Mouse (Mus musculus) cerebellum, adult 8-10 months (tissue): Measurements from ENCODE around the gene Stac2.

Experiments
- DNase-seq: peaks from one replicate; pipeline ENCODE4 v3.0.0; 2022

Gene Stac2

DNA sequence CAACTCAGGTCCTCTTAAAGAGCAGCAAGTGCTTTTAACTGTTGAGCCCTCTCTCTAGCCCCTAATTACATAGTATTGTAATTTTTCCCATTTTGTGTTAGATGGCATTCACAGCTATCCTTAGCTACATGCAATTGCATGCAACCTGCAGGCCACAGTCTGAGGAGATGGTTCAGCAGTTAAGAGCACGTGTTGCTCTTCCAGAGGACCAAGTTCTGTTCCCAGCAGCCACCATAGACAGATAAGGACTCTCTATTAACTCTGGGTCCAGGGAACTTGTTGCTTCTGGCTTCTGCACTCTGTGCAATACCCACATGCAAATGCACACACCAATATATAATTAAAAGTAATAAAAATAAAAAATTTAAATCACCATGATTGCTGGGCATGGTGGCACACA, 56.6 kb downstream of the Stac2 start:
- DNase-seq, result no peak

DNA sequence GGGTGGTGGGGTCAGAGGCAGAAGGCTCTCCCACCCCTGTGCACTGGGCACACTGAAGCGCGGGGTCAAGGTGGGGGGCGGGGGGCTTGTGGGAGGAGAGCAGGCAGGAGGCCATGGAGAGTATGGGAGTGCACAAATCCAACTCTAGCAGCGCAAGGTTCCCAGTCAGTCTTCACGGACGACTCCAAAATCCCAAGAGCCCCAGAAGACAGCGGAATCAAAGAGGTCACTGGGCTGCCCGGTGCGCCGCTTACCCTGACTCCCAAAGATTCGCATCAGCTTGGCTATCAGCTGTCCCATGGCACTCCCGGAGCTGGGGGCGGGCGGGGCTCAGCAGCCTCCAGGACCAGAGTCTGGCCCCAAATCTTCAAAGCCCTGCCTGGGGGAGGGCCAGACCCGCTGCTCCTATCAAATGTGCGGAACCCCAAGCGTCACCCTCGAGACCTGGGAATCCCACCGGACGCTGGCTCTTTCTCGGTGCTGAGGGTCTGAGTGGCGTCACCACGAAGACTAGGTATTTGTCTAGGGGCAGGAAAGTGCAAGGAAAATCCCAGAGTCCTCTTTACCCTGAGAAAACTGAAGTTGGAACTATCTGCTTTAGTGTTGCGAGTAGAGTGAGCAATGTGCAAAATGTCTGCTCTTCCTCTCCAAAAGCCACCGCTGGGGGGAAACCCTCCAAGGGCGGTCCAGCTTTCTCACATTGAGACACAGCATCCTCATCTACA, 57.5 kb downstream of the Stac2 start, which contains the start of gene Arl5c:
Gene Arl5c, minus strand, starts transcription at position 618 of the 725 bp plus-strand sequence.
- no peak for DNase-seq

DNA sequence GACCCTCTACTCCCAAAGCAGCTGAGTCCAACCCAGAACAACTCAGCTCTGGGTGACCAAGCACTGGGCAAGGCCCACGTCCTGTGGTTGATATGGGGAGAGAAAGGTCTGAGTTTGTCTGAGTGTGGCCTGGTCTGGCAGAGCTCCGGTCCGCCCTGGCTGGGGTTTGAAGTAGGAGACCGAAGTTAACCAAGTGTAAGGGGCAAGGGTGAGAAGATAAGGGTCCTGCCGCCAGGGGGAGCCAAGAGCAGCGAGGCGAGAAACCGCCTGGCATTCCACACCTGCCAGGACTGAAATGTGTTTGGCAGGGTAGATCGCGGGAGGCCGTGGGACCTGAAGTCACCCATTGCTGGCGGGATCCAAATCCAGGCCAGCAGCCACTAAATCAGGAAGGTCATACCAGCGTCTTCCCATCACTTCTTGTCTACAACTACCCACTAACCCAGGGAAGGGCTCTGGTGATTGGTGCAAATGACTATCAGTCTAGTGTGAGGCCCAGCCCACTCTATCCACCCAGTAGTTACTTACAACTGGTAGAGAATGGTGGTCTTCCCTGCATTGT, 58.6 kb downstream of the Stac2 start:
- DNase-seq, result peak; percentile 76

DNA sequence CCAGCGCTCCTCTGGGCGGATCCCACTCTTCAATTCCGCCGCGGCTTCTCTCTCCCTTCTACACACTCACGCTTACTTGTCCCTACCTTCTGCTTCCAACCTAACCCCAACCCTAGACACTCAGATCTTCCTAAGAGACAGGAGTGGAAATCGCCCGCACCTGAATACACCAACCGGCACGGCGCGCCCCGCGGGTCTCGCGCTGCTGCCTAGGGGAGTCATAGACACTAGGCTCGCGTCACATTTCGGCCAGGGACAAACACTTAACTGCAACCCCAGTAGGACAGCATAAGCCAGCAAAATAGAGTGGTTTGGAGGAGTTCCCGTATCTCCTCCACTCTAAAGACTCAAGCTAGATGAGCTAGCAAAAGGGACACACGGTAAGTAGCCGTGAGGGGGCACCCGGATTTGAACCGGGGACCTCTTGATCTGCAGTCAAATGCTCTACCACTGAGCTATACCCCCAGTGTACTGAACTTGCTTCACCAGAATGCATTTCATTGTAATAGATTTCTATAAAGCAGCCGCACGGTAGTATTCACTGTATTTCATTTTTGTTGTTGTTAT, 64.6 kb downstream of the Stac2 start:
- DNase-seq, result peak; percentile 93

DNA sequence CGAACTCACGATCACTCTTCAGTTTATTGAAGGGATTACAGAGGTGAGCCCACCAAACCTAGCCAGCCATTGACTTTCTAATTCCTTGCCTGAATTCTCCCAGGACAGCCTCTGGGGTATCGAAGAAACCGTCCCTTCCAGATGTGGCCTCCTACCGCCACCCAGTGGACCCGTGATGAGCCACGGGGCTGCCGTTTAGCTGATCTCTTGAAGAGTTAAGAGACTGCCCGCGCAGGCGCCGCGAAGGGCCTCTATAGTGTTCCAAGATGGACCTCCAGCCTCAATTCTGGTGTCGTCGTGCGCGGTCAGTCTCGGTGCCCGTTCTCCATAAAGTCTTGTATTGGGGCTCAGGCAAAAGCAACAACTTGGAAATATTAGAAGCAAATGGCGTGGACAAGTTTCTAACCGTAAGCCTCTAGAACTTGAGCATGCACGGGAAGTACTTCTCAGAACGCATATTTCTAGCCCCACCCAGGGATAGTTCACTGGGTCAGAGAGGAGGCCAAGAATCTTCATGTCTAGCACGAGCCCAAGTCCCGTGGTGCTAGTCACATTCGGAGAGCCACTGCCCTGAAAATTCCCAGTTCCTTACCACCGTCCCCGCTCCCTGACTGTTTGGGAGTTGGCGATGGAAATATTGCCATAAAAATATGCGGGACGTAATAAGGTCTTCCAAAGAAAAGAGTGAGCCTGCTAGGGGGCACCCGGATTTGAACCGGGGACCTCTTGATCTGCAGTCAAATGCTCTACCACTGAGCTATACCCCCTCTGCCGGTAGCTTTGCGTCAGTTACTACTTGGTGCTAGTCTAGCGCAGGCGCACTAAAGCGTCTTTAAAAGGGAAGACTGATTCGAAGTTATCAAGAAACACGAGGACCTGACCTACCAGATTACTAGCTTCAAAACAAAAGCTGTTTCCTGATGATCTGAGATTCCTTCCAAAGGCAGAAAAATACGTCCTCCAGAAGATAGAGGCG, 65.4 kb downstream of the Stac2 start:
- peak; percentile 97 for DNase-seq

DNA sequence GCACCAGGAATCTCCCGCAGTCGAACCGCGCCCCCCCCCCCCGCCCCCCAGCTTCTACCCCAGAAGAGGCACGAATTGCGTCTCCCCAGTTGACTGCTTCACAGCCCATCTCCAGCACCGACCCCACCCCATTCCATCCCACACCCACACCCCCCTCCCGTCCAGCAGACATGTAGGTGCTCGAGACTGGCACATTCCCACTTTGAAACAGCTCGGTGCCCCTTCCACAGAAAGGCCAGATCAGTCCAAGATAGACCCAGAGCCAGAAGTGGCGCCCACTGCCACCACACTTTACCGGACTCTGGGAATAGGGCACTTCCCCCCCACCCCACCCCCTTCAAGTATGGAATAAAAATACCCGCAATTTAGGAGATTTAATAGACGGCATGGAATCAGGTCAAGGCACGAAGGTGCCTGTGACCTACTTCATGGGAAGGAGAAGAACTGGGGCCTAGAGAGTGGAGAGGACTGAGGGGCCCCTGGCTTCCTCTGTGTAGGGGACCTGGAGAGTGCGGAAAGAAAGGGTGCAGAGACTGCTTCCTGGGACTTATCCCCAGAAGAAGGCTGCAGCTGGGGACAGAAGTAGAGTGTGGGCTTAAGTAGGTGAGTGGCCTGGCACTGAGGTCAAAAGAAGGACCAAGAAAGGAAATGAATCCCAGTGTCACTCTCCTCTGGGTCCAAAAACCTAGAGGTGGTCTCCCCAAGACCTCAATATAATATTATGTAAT, 66.4 kb downstream of the Stac2 start:
- no peak for DNase-seq
